28 mouse cellular contexts compared by ENCODE assay signal in the genomic region with DNA sequence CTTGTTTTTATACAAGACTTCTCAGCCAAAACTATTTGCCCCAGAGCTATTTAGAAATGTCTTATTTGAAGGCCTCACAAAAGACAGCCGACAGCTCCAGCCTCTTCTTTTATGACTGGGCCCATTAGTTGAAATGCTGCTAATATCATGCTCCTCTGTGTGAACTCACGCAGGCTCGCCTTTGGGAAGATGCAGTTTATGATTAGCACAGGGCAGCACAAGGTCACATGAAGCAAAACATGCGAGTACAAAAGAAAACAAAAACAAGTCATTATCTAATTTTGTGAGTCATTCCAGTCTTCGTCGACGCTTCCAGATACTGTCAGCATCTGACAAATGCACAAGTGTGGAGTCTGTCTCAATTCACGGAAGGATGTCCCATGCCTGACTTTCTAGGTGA.
DNase-seq lines count a peak whose midpoint lies in the region; ATAC-seq and TF ChIP-seq lines count a peak whose summit lies in the region.
"Had no signal": no experiment of that assay in that cellular context is flagged by ENCODE, and none has a peak within 500 bp of the region (broad histone marks: within the 10 kb centered on the region; RNA-seq: fewer than 3 reads in every experiment).

No protein-coding gene starts in this region.

- no peak for ATAC-seq in kidney, postnatal 0 days (replicated peaks; ENCODE audit: low FRiP score, low read depth)
- ATAC-seq: activated CD4-positive, CD25-positive, alpha-beta regulatory T cell, adult 4 months; forebrain, postnatal 0 days; hindbrain, postnatal 0 days; intestine, embryonic 16.5 days; midbrain, embryonic 15.5 days had no signal

- intact Hi-C loops in left cerebral cortex, postnatal 10 days (cut with DNase I), result no loop called here

- H3K4me1 ChIP-seq in kidney, postnatal 0 days (replicated peaks; ENCODE audit: insufficient read depth, low read length), result peaks cover 3% of the 10 kb centered on the region; the same call in 1 of the 2 replicates
- H3K4me1 ChIP-seq: liver, embryonic 13.5 days had no signal

- no peak overlapping the region for H3K4me3 ChIP-seq in kidney, postnatal 0 days (replicated peaks; ENCODE audit: low read depth, low read length)
- H3K4me3 ChIP-seq: embryonic facial prominence, embryonic 13.5 days; heart, embryonic 13.5 days; limb, embryonic 12.5 days; liver, embryonic 13.5 days; midbrain, embryonic 15.5 days had no signal

- H3K9ac ChIP-seq in kidney, postnatal 0 days (ENCODE audit: low read depth, low read length), result no peak overlapping the region
- H3K9ac ChIP-seq: embryonic facial prominence, embryonic 13.5 days; forebrain, postnatal 0 days; heart, embryonic 13.5 days; limb, embryonic 12.5 days; liver, embryonic 13.5 days; midbrain, embryonic 15.5 days had no signal

- WGBS in kidney, postnatal 0 days, result 36% methylated on average over 8 of the region's 8 CpGs

- no peaks in the 10 kb centered on the region for H3K9me3 ChIP-seq in kidney, postnatal 0 days (replicated peaks; ENCODE audit: low read length)
- H3K9me3 ChIP-seq: embryonic facial prominence, embryonic 13.5 days; liver, embryonic 13.5 days; midbrain, embryonic 15.5 days had no signal

- DNase-seq in heart, adult 11 months, result peak; percentile 65
- no peak for DNase-seq in heart, adult 8-10 months (ENCODE audit: low spot score)
- peak; percentile 52 for DNase-seq in Muller cell, postnatal 12 days (ENCODE audit: inconsistent ontology term)
- DNase-seq in brain, embryonic 14.5 days (ENCODE audit: low read depth), result peak; percentile 56
- peak; percentile 58 for DNase-seq in kidney, postnatal 0 days (ENCODE audit: low spot score)
- DNase-seq in cerebellum, adult 9-10 months, result no peak
- DNase-seq in thymus, postnatal 14 days, result no peak
- DNase-seq in left cerebral cortex, postnatal 10 days (ENCODE audit: extremely low spot score in 1 of 2, low spot score in 2 of 2), result no peak
- DNase-seq: adrenal gland, postnatal 10 days; cerebellum, adult 11-12 months; cerebellum, postnatal 14 days; forebrain, postnatal 0 days; gastrocnemius, postnatal 14 days; heart, adult 18-20 months; heart, postnatal 14 days; layer of hippocampus, postnatal 36 days; liver, embryonic 13.5 days; lung, adult 2 months; lung, postnatal 14 days; thymus, adult 2 months had no signal

- no peak for TF ChIP-seq CTCF in brain, embryonic 14.5 days (IDR thresholded peaks at IDR 0.05; ENCODE audit: borderline replicate concordance, extremely low read depth, insufficient read depth, insufficient read length)
- no peak for TF ChIP-seq CTCF in kidney, postnatal 0 days (IDR thresholded peaks at IDR 0.05; ENCODE audit: low read depth)

- TF ChIP-seq POLR2A in brain, embryonic 14.5 days (IDR thresholded peaks at IDR 0.05; ENCODE audit: borderline replicate concordance, extremely low read depth, insufficient read depth, insufficient read length, poor library complexity, severe bottlenecking), result no peak

- no peaks in the 10 kb centered on the region for H3K27me3 ChIP-seq in kidney, postnatal 0 days (ENCODE audit: insufficient read depth, low read length)
- H3K27me3 ChIP-seq: embryonic facial prominence, embryonic 13.5 days; heart, embryonic 13.5 days; limb, embryonic 12.5 days; liver, embryonic 13.5 days; midbrain, embryonic 15.5 days had no signal

- H3K4me2 ChIP-seq in kidney, postnatal 0 days (ENCODE audit: low read length), result no peak overlapping the region
- H3K4me2 ChIP-seq: embryonic facial prominence, embryonic 13.5 days; heart, embryonic 13.5 days; limb, embryonic 12.5 days; liver, embryonic 13.5 days; midbrain, embryonic 15.5 days had no signal

- H3K36me3 ChIP-seq in kidney, postnatal 0 days (ENCODE audit: insufficient read depth, low read length), result no peaks in the 10 kb centered on the region
- H3K36me3 ChIP-seq: embryonic facial prominence, embryonic 13.5 days; heart, embryonic 13.5 days; limb, embryonic 12.5 days; liver, embryonic 13.5 days; midbrain, embryonic 15.5 days had no signal

- H3K27ac ChIP-seq in kidney, postnatal 0 days, result no peak overlapping the region
- H3K27ac ChIP-seq: embryonic facial prominence, embryonic 13.5 days; heart, embryonic 13.5 days; hindbrain, postnatal 0 days; limb, embryonic 12.5 days; liver, embryonic 13.5 days; midbrain, embryonic 15.5 days; stomach, postnatal 0 days had no signal

Comparison
In these comparisons a context has a peak if more than half of its experiments do, and no peak if none do; other contexts are left out.
1. DNase-seq: peak in heart, adult 11 months (single experiment), Muller cell, postnatal 12 days (single experiment), brain, embryonic 14.5 days (single experiment) and kidney, postnatal 0 days (single experiment); none in heart, adult 8-10 months (single experiment), cerebellum, adult 9-10 months (single experiment), thymus, postnatal 14 days (single experiment) and left cerebral cortex, postnatal 10 days (0 of 2).